Mouse (Mus musculus): ENCODE measurements around the gene 4930470P17Rik. TPM values are rescaled to one million over a fixed set of nuclear protein-coding genes. Genes with fewer than 3 reads are reported as not detected.

The 4930470P17Rik gene
- polyA plus RNA-seq, 1 experiment from 2014 or later, result not detected

DNA sequence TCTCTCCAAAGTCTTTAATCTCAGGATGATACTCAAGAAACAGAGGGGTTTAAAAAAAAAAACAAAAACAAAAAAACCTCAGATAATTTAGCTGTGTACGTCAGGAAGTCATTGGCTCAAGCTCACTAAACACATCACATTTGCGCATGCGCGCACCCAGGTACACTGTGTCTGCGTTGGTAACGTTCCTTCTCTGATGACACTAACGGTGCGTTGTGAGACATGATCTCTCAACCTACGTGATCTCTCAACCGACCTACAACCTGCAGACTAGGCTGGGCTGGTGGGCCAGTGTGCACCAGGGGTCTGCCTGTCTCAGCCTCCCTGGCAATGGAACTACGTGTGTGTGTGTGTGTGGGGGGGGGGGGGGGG is 67.0 kb downstream of the 4930470P17Rik start:
- H3K36me3 ChIP-seq, result no peaks in the 10 kb centered on the region
- no peak overlapping the region for H3K9ac ChIP-seq
- H3K9me3 ChIP-seq, result no peaks in the 10 kb centered on the region
- no peak overlapping the region for H3K4me2 ChIP-seq (replicated peaks)
- H3K27me3 ChIP-seq (replicated peaks), result no peaks in the 10 kb centered on the region
- H3K4me1 ChIP-seq (replicated peaks), result no peaks in the 10 kb centered on the region
- WGBS, result 91% methylated on average over 11 of the region's 11 CpGs
- no peak overlapping the region for H3K4me3 ChIP-seq (replicated peaks)
- ATAC-seq, result no peak
- no peak overlapping the region for H3K27ac ChIP-seq

DNA sequence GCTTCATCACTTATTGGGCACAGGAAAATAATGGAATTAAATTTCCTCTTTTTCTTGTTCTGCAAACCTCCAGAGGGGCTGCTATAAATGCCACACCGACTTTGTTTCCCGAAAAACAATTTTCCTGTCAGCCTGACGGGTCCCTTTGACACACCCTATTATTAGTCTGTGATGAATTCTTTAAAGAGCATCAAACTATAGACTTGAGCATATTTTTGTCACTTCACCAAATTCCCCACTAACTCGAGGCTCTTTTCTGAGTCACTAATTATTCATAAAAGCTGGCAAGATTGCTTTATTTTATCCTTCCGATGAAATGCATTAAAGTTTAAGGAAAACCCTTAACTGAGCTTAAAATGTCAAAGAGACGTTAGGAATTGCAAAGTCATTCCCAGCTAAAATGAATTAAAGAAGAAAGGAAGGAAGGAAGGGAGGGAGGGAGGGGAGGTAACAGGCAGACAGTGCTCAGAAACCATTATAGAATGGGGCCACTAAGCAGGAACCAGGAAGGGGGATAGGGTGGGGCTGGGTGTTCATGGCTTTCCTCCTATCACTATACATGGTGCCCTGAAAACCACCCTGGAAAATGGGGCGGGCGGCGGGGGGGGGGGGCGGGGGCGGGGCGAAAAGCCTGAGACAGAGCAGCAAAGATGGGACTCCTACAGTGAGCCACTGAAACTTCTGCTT is 67.6 kb downstream of the 4930470P17Rik start:
- H3K9ac ChIP-seq, result no peak overlapping the region
- H3K9me3 ChIP-seq, result no peaks in the 10 kb centered on the region
- no peak overlapping the region for H3K4me2 ChIP-seq (replicated peaks)
- no peak for ATAC-seq
- no peaks in the 10 kb centered on the region for H3K36me3 ChIP-seq
- H3K27me3 ChIP-seq (replicated peaks), result no peaks in the 10 kb centered on the region
- no peak overlapping the region for H3K27ac ChIP-seq
- no peaks in the 10 kb centered on the region for H3K4me1 ChIP-seq (replicated peaks)
- WGBS, result 55% methylated on average over 12 of the region's 12 CpGs
- H3K4me3 ChIP-seq (replicated peaks), result no peak overlapping the region

DNA sequence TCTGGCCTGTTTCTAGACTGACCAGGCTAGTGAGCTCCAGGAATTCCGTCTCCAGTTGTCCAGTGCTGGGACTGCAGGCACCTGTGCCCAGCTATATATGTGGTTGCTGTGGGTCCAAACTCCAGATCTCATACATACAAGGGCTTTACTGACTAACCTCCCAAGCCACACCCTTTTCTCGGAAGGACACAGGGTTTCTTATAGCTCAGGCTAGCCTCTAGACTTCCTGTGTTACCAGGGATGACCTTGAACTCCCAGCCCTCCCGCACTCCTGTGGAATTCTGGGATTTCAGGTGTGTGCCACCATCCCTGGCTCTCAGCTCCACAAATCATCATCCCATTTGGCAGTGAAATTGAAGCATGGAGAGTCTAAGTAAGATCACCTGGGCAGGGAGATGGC is 71.6 kb downstream of the 4930470P17Rik start:
- no peaks in the 10 kb centered on the region for H3K9me3 ChIP-seq
- no peaks in the 10 kb centered on the region for H3K27me3 ChIP-seq (replicated peaks)
- H3K4me3 ChIP-seq (replicated peaks), result no peak overlapping the region
- H3K4me1 ChIP-seq (replicated peaks), result no peaks in the 10 kb centered on the region
- no peak overlapping the region for H3K9ac ChIP-seq
- no peak overlapping the region for H3K27ac ChIP-seq
- H3K4me2 ChIP-seq (replicated peaks), result no peak overlapping the region
- 87% methylated on average over 3 of the region's 3 CpGs for WGBS
- no peak for ATAC-seq
- H3K36me3 ChIP-seq, result no peaks in the 10 kb centered on the region

DNA sequence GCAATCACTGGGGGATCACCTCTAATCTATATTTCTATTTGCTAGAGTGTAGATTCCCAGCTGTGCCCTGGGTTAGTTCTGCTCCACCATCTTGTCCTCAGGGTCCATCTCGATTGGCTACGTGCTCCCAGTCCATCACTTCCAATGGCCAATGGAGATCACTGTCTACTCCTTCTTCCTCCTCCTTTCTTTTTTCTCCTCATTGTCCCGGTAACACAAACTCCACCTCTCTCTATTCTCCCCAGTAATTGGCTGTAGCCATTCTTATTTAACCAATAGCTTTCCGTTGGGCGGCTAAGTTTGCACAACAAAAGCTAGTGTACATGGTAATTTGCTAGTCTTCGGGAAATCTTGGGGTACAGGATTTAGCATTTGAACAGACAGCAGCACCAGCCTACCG is 72.1 kb downstream of the 4930470P17Rik start:
- Histone ChIP-seq H3K4me3 (replicated peaks) (no peak overlapping the region), H3K4me2 (replicated peaks) (no peak overlapping the region), H3K27ac (no peak overlapping the region), H3K9me3 (no peaks in the 10 kb centered on the region), H3K27me3 (replicated peaks) (no peaks in the 10 kb centered on the region), H3K4me1 (replicated peaks) (no peaks in the 10 kb centered on the region), H3K36me3 (no peaks in the 10 kb centered on the region), H3K9ac (no peak overlapping the region)
- ATAC-seq, result no peak
- WGBS, result 90% methylated on average over 7 of the region's 7 CpGs

Other genes with a start within 250 kb of the 4930470P17Rik start
- 6.0 and 7.0 TPM in 2 replicates for gene Bcas1, start 174.2 kb downstream of the 4930470P17Rik start, polyA plus RNA-seq (2015; fragmentation: Nextera tagmentation; extraction: Ambion mirVana)
- 61.6 and 81.4 TPM in 2 replicates for gene Pfdn4, start 105.6 kb downstream of the 4930470P17Rik start, polyA plus RNA-seq (2015; fragmentation: Nextera tagmentation; extraction: Ambion mirVana)
- gene Cyp24a1, start 104.9 kb downstream of the 4930470P17Rik start, polyA plus RNA-seq (2015; fragmentation: Nextera tagmentation; extraction: Ambion mirVana), result not detected in 2 replicates
- 2.6 and 2.8 TPM in 2 replicates for gene Dok5, start 129.8 kb upstream of the 4930470P17Rik start, polyA plus RNA-seq (2015; fragmentation: Nextera tagmentation; extraction: Ambion mirVana)